ENCODE assay signal across 9 mouse cellular contexts in genomic region chr4:141866933-141867490, GRCm38 (mm10). TPM values are rescaled to one million over a fixed set of nuclear protein-coding genes. Genes with fewer than 3 reads are reported as not detected.
DNase-seq lines count a peak whose midpoint lies in the region; ATAC-seq lines count a peak whose summit lies in the region.
"Had no signal": no experiment of that assay in that cellular context is flagged by ENCODE, and none has a peak within 500 bp of the region (broad histone marks: within the 10 kb centered on the region; RNA-seq: fewer than 3 reads in every experiment).

No protein-coding gene starts in this region.

- no peak overlapping the region for H3K4me3 ChIP-seq in neural tube, embryonic 11.5 days (ENCODE audit: low read depth, low read length)
- no peak overlapping the region for H3K4me3 ChIP-seq in kidney, embryonic 15.5 days (replicated peaks)
- H3K4me3 ChIP-seq in midbrain, embryonic 14.5 days (replicated peaks; ENCODE audit: low read depth, low read length): no peak overlapping the region
- H3K4me3 ChIP-seq: embryonic facial prominence, embryonic 12.5 days had no signal

- no peaks in the 10 kb centered on the region for H3K9me3 ChIP-seq in neural tube, embryonic 11.5 days (ENCODE audit: control insufficient read depth, low read length)
- H3K9me3 ChIP-seq in kidney, embryonic 15.5 days (replicated peaks): no peaks in the 10 kb centered on the region
- H3K9me3 ChIP-seq in midbrain, embryonic 14.5 days (ENCODE audit: control insufficient read depth, low read length): no peaks in the 10 kb centered on the region
- H3K9me3 ChIP-seq: embryonic facial prominence, embryonic 12.5 days had no signal

- no peaks in the 10 kb centered on the region for H3K27me3 ChIP-seq in neural tube, embryonic 11.5 days (ENCODE audit: control insufficient read depth, insufficient read depth, low read length)
- no peaks in the 10 kb centered on the region for H3K27me3 ChIP-seq in kidney, embryonic 15.5 days
- no peaks in the 10 kb centered on the region for H3K27me3 ChIP-seq in midbrain, embryonic 14.5 days (ENCODE audit: control insufficient read depth, insufficient read depth, low read length)
- H3K27me3 ChIP-seq: embryonic facial prominence, embryonic 12.5 days had no signal

- no peaks in the 10 kb centered on the region for H3K36me3 ChIP-seq in neural tube, embryonic 11.5 days (ENCODE audit: control insufficient read depth, insufficient read depth, low read length)
- H3K36me3 ChIP-seq in kidney, embryonic 15.5 days: peaks cover 7% of the 10 kb centered on the region
- 0 out of 2 replicates have a peak, but pooled peaks cover 4% of the 10 kb centered on the region for H3K36me3 ChIP-seq in midbrain, embryonic 14.5 days (ENCODE audit: control insufficient read depth, insufficient read depth, low read length)
- H3K36me3 ChIP-seq: embryonic facial prominence, embryonic 12.5 days had no signal

- H3K9ac ChIP-seq in neural tube, embryonic 11.5 days (ENCODE audit: low read length): no peak overlapping the region
- no peak overlapping the region for H3K9ac ChIP-seq in kidney, embryonic 15.5 days
- H3K9ac ChIP-seq in midbrain, embryonic 14.5 days (replicated peaks; ENCODE audit: low read length): no peak overlapping the region
- H3K9ac ChIP-seq: embryonic facial prominence, embryonic 12.5 days had no signal

- no peak overlapping the region for H3K4me2 ChIP-seq in neural tube, embryonic 11.5 days (ENCODE audit: low read depth)
- no peak overlapping the region for H3K4me2 ChIP-seq in kidney, embryonic 15.5 days
- H3K4me2 ChIP-seq in midbrain, embryonic 14.5 days (ENCODE audit: low read length): peak overlapping the region; percentile 20
- H3K4me2 ChIP-seq: embryonic facial prominence, embryonic 12.5 days had no signal

- H3K27ac ChIP-seq in neural tube, embryonic 11.5 days (ENCODE audit: low read depth, low read length): peak overlapping the region; percentile 34; the same call in 1 of the 2 replicates
- peak overlapping the region; percentile 1; the same call in 1 of the 2 replicates for H3K27ac ChIP-seq in kidney, embryonic 15.5 days
- peak overlapping the region; percentile 77 for H3K27ac ChIP-seq in midbrain, embryonic 14.5 days (replicated peaks; ENCODE audit: low read depth, low read length)
- H3K27ac ChIP-seq: embryonic facial prominence, embryonic 12.5 days had no signal

- WGBS in neural tube, embryonic 11.5 days: 49% methylated on average over 10 of the region's 10 CpGs
- 37% methylated on average over 10 of the region's 10 CpGs for WGBS in kidney, embryonic 15.5 days
- 16% methylated on average over 10 of the region's 10 CpGs for WGBS in midbrain, embryonic 14.5 days

- peak; percentile 64 for DNase-seq in adrenal gland, postnatal 14 days
- no peak for DNase-seq in adrenal gland, postnatal 4 days (ENCODE audit: low spot score in 2 of 2)
- no peak for DNase-seq in neural tube, embryonic 11.5 days (ENCODE audit: low spot score)
- no peak for DNase-seq in neural tube, embryonic 10.5 days (ENCODE audit: extremely low spot score, low spot score)
- peak; percentile 70 for DNase-seq in midbrain, embryonic 14.5 days
- DNase-seq in layer of hippocampus, postnatal 10 days (ENCODE audit: low spot score in 2 of 2): no peak
- DNase-seq in thymus, postnatal 36 days: no peak

- H3K4me1 ChIP-seq in neural tube, embryonic 11.5 days (ENCODE audit: control insufficient read depth, insufficient read depth, low read length): peaks cover 4% of the 10 kb centered on the region; the same call in 1 of the 2 replicates
- H3K4me1 ChIP-seq in kidney, embryonic 15.5 days: peaks cover 42% of the 10 kb centered on the region
- H3K4me1 ChIP-seq in midbrain, embryonic 14.5 days (ENCODE audit: control insufficient read depth, insufficient read depth, low read length): peaks cover 33% of the 10 kb centered on the region

- ATAC-seq in neural tube, embryonic 11.5 days (ENCODE audit: insufficient read depth, low FRiP score, low TSS enrichment): no peak
- ATAC-seq in kidney, embryonic 15.5 days (replicated peaks; ENCODE audit: low FRiP score): no peak
- peak; percentile 44 for ATAC-seq in midbrain, embryonic 14.5 days (ENCODE audit: low FRiP score, low TSS enrichment)

RNA-seq across cellular contexts. Expression of gene Efhd2, which starts 7.7 kb away (rescaled TPM):
- 21.4 and 28.2 TPM in 2 replicates for total RNA-seq in adrenal gland, postnatal 14 days (2021)
- total RNA-seq in adrenal gland, postnatal 4 days (2021): 10 to 100 TPM; 36.3 to 37.1 TPM
- polyA plus RNA-seq in neural tube, embryonic 11.5 days (2014; fragmentation: Nextera tagmentation; extraction: Ambion mirVana): 24.4 and 28.5 TPM in 2 replicates
- 53.9 and 56.7 TPM in 2 replicates for polyA plus RNA-seq in kidney, embryonic 15.5 days (2015; fragmentation: Nextera tagmentation; extraction: Ambion mirVana)
- polyA plus RNA-seq in midbrain, embryonic 14.5 days (2014; fragmentation: Nextera tagmentation; extraction: Ambion mirVana): 53.8 and 54.0 TPM in 2 replicates
- total RNA-seq in layer of hippocampus, postnatal 10 days (2021): 10 to 100 TPM; 43.8 to 46.9 TPM

RNA-seq across cellular contexts. Expression of gene Ctrc, which starts 20.9 kb away (rescaled TPM):
- total RNA-seq in adrenal gland, postnatal 14 days (2021): not detected in 2 replicates
- total RNA-seq in adrenal gland, postnatal 4 days (2021): 10 to 100 TPM in 1 of 2 experiments, not detected in 1; 54.8 TPM
- not detected in 2 replicates for polyA plus RNA-seq in neural tube, embryonic 11.5 days (2014; fragmentation: Nextera tagmentation; extraction: Ambion mirVana)
- polyA plus RNA-seq in kidney, embryonic 15.5 days (2015; fragmentation: Nextera tagmentation; extraction: Ambion mirVana): not detected in 2 replicates
- not detected in 2 replicates for polyA plus RNA-seq in midbrain, embryonic 14.5 days (2014; fragmentation: Nextera tagmentation; extraction: Ambion mirVana)
- not detected for total RNA-seq in layer of hippocampus, postnatal 10 days (2021)
- polyA plus RNA-seq: embryonic facial prominence, embryonic 12.5 days had no signal

RNA-seq across cellular contexts. Expression of gene Cela2a, which starts 41.1 kb away (rescaled TPM):
- total RNA-seq in adrenal gland, postnatal 14 days (2021): 0.56 TPM in 1 of 2 replicates, not detected in the other
- total RNA-seq in adrenal gland, postnatal 4 days (2021): 1,000 to 10,000 TPM in 1 of 2 experiments, under 1 TPM in 1; 0.56 to 1,571 TPM
- not detected in 2 replicates for polyA plus RNA-seq in neural tube, embryonic 11.5 days (2014; fragmentation: Nextera tagmentation; extraction: Ambion mirVana)
- polyA plus RNA-seq in kidney, embryonic 15.5 days (2015; fragmentation: Nextera tagmentation; extraction: Ambion mirVana): 0.19 TPM in 1 of 2 replicates, not detected in the other
- polyA plus RNA-seq in midbrain, embryonic 14.5 days (2014; fragmentation: Nextera tagmentation; extraction: Ambion mirVana): not detected in 2 replicates
- total RNA-seq in layer of hippocampus, postnatal 10 days (2021): not detected
- polyA plus RNA-seq: embryonic facial prominence, embryonic 12.5 days had no signal

Comparison
In these comparisons a context has a peak if more than half of its experiments do, and no peak if none do; other contexts are left out.
1. DNase-seq: peak in adrenal gland, postnatal 14 days (single experiment) and midbrain, embryonic 14.5 days (single experiment); none in adrenal gland, postnatal 4 days (0 of 2), neural tube, embryonic 11.5 days (single experiment), neural tube, embryonic 10.5 days (single experiment), layer of hippocampus, postnatal 10 days (0 of 2) and thymus, postnatal 36 days (0 of 2).
2. H3K27ac ChIP-seq: peak in every context shown above with its lines; median percentile 77 in midbrain, embryonic 14.5 days; 34 in neural tube, embryonic 11.5 days; 1 in kidney, embryonic 15.5 days.